Mouse (Mus musculus): Measurements from ENCODE around the gene Tfb2m.

The Tfb2m gene

GRCm38 (mm10) chr1:179502565-179502964, 43.5 kb downstream of the Tfb2m start:
- no peak for DNase-seq (ENCODE audit: low spot score)

GRCm38 (mm10) chr1:179499257-179499656, 46.8 kb downstream of the Tfb2m start:
- DNase-seq (ENCODE audit: low spot score), result no peak

GRCm38 (mm10) chr1:179492908-179493307, 53.2 kb downstream of the Tfb2m start:
- no peak for DNase-seq (ENCODE audit: low spot score)

- no peak for DNase-seq (ENCODE audit: low spot score)
Measured at GRCm38 (mm10) chr1:179488520-179488919, 57.5 kb downstream of the Tfb2m start.

GRCm38 (mm10) chr1:179487990-179488389, 58.1 kb downstream of the Tfb2m start:
- DNase-seq (ENCODE audit: low spot score), result no peak

GRCm38 (mm10) chr1:179487238-179487637, 58.8 kb downstream of the Tfb2m start:
- no peak for DNase-seq (ENCODE audit: low spot score)

GRCm38 (mm10) chr1:179485784-179486540, 60.1 kb downstream of the Tfb2m start:
- no peak for DNase-seq (ENCODE audit: low spot score)

- DNase-seq (ENCODE audit: low spot score), result no peak
Measured at GRCm38 (mm10) chr1:179480862-179481261, 65.2 kb downstream of the Tfb2m start.
